ENCODE assay signal across 1 mouse cellular context in genomic region chr12:103341212-103341611, GRCm38 (mm10).
A peak's percentile ranks its signal among the peaks of the same experiment; 100 is the strongest.
TF ChIP-seq lines count a peak whose summit lies in the region.

No protein-coding gene starts in this region.

TF ChIP-seq in CH12.LX, 34 proteins besides CTCF, POLR2A, EP300 and RAD21 (continued from another document):
- TF ChIP-seq USF1 (IDR thresholded peaks at IDR 0.05; ENCODE audit: low read depth, low read length) (no peak), KAT2A (IDR thresholded peaks at IDR 0.05; ENCODE audit: insufficient replicate concordance, low read length) (no peak), ZNF384 (IDR thresholded peaks at IDR 0.05; ENCODE audit: low read depth, low read length) (no peak), RCOR1 (conservative IDR thresholded peaks at IDR 0.05; ENCODE audit: low read depth, low read length) (peak; percentile 93), MYC (IDR thresholded peaks at IDR 0.05; ENCODE audit: low read depth, low read length) (peak; percentile 50; the same call in 1 of the 2 replicates), HCFC1 (IDR thresholded peaks at IDR 0.05; ENCODE audit: low read depth, low read length) (peak; percentile 37), MAZ (IDR thresholded peaks at IDR 0.05; ENCODE audit: low read depth, low read length) (peak; percentile 95), USF2 (conservative IDR thresholded peaks at IDR 0.05; ENCODE audit: low read depth, low read length) (no peak), NRF1 (IDR thresholded peaks at IDR 0.05; ENCODE audit: low read depth, low read length) (no peak), SIN3A (IDR thresholded peaks at IDR 0.05; ENCODE audit: low read length) (peak; percentile 76), ZC3H11A (IDR thresholded peaks at IDR 0.05; ENCODE audit: low read depth, low read length) (no peak), TBP (conservative IDR thresholded peaks at IDR 0.05; ENCODE audit: low read depth, low read length) (no peak), CHD1 (IDR thresholded peaks at IDR 0.05; ENCODE audit: low read depth, low read length) (no peak), PAX5 (IDR thresholded peaks at IDR 0.05; ENCODE audit: low read length) (no peak), SMC3 (IDR thresholded peaks at IDR 0.05; ENCODE audit: low read depth, low read length) (peak; percentile 9), ZKSCAN1 (IDR thresholded peaks at IDR 0.05; ENCODE audit: borderline replicate concordance, low read depth, low read length) (no peak), MXI1 (IDR thresholded peaks at IDR 0.05; ENCODE audit: low read depth, low read length) (0 out of 2 replicates have a peak, but pooled peaks have one; percentile 62), JUN (IDR thresholded peaks at IDR 0.05; ENCODE audit: insufficient read depth, low read depth, low read length) (peak; percentile 71), MAFK (IDR thresholded peaks at IDR 0.05; ENCODE audit: insufficient replicate concordance, low read length) (peak; percentile 91), TCF12 (IDR thresholded peaks at IDR 0.05; ENCODE audit: low read depth, low read length) (peak; percentile 92; the same call in 1 of the 2 replicates), ZMIZ1 (IDR thresholded peaks at IDR 0.05; ENCODE audit: low read depth, low read length) (no peak), MAX (IDR thresholded peaks at IDR 0.05; ENCODE audit: low read length) (no peak), BHLHE40 (IDR thresholded peaks at IDR 0.05; ENCODE audit: low read depth, low read length) (peak; percentile 85), NELFE (IDR thresholded peaks at IDR 0.05; ENCODE audit: low read depth, low read length) (no peak), CHD2 (IDR thresholded peaks at IDR 0.05; ENCODE audit: low read length) (peak; percentile 77), ELF1 (IDR thresholded peaks at IDR 0.05; ENCODE audit: low read depth, low read length) (peak; percentile 62; the same call in 1 of the 2 replicates)
